Mouse (Mus musculus): ENCODE data around the gene Efhd2.

The Efhd2 gene

GRCm38 (mm10) chr4:141861591-141862295 is 13.0 kb downstream of the Efhd2 start:
- ATAC-seq (ENCODE audit: insufficient number of reproducible peaks, low FRiP score, low TSS enrichment): no peak

DNA sequence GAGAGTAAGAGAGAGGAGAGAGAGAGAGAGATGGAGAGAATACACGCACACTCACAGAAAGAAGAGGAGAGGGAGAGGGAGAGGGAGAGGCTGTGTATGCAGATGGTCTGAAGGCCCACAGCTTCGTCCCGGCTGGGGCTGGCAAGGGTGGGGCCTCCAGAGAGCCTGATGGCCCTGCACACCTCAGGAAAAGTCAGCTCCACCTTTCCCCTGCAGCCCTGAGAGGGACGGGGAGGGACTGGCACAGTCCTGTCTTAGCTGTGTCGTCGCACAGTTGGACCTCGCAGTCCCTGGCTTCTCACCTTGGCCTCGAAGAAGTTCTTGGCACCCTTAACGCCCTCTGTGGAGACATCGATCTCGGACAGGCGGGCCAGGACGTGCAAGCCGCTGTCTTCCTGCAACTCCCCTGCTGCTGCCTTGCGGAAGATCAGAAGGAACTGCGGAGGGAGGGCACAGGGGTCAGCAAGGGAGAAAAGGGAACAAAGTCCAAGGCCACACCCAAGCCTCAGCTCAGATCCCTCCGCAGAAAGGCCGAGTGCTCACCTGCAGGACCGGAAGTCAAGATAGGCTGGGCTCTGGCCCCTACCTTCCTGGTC is 14.4 kb downstream of the Efhd2 start:
- ATAC-seq (ENCODE audit: insufficient number of reproducible peaks, low FRiP score, low TSS enrichment): no peak

DNA sequence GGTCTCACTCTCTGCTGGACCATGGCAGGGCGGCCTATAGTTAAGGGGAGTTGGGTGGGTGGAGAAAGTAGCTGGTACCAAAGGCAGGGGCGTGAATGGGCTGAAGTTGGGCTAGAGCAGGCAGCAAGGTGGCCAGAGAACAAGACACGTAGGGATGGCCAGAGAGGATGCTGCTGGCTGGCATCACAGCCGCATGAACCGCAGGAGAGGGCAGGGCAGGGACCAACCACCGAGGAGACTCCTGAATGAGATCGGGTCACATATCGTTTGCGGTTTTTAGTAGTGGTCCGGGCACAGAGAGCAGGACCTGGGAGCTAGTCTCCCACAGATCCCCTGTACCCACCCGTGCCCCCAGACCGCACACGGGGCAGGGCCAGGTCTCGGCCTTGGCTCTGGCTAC is 15.4 kb downstream of the Efhd2 start:
- no peak for ATAC-seq (ENCODE audit: insufficient number of reproducible peaks, low FRiP score, low TSS enrichment)

DNA sequence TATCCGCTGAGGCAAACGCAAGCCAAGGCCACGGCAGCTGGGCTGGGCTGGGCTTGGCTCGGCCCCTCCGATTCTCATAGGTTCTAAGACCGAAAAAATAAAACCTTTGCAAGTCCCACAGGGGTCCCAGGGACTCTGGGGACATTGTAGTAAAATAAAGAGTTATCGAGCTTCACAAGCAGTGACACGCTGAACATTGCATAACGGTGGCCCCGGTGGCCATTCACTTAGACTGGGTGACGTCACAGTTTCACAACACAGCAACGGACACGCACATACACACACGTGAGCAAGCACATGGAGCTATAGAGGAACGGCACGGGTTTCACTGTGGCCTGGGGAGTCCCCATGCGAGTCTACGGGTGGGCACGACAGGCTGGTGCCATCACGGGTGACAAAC is 16.2 kb downstream of the Efhd2 start:
- no peak for ATAC-seq (ENCODE audit: insufficient number of reproducible peaks, low FRiP score, low TSS enrichment)

DNA sequence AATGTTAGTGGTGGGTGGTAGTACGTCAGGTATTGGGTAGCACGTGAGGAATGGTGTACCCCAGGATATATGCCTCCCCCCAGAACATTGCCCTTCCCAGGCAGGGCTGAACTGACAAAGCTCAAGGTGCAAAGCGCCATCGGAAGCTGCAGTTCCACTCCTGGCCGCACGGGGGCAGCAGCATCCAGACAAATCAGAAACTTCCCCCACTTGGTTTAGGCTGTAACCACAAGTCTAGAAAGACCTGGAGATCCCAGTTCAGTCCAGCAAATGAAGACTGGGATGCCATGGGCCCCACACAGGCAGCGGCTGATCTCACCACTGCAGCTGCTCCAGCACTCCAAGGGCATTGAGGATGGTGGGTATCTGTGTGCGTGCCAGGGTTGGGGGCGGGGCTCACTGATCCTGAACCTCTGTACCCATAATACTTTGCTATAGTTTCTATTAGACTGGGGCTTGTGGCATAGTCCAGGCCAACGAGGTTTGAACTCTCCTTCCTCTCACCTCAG is 17.2 kb downstream of the Efhd2 start:
- ATAC-seq (ENCODE audit: insufficient number of reproducible peaks, low FRiP score, low TSS enrichment): peak; percentile 77

DNA sequence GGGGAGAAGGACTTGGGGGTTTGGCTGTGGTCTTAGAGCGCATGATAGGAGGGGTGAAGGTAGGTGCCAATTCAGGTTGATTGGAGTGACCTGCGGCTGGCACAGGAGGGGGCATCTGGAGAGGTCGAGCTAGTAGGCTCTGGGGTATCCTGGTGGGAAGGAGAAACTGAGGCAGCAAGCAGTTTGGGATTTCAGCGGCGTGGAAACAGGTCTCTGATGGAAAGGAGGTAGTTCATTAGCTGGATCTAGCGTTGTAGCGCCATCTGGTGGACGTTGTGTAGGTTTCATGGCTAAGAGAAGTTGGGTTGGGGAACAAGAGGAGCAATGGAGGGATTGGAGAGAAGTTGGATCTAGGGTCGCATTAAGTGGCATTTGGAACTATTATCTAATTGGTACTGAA is 21.3 kb downstream of the Efhd2 start:
- no peak for ATAC-seq (ENCODE audit: insufficient number of reproducible peaks, low FRiP score, low TSS enrichment)

DNA sequence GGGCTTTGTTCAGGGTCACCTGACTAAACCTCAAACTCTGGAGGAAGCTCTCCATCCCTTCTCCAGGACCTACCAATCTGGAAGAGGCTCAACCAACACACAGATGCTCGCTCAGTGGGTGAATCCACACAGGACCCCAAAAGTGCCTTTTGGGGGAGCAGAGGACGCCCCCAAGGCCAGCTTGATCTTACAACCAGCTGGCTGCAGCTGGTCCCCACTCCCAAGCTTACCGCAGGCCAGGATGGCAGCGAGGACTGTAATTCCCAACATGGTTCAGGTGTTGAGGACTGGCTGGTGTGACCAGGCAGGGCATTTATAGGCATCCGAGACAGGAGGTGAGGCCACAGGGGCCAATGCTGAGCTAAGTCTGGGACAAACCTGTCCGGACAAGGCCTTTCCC is 28.7 kb downstream of the Efhd2 start, which contains the start of gene Ctrc:
Gene Ctrc (minus strand): TSS at position 361 of the 400 bp plus-strand sequence.
- no peak for ATAC-seq (ENCODE audit: insufficient number of reproducible peaks, low FRiP score, low TSS enrichment)

- ATAC-seq (ENCODE audit: insufficient number of reproducible peaks, low FRiP score, low TSS enrichment): no peak
Observed at GRCm38 (mm10) chr4:141834536-141835095, 40.1 kb downstream of the Efhd2 start.

- no peak for ATAC-seq (ENCODE audit: insufficient number of reproducible peaks, low FRiP score, low TSS enrichment)
Observed at GRCm38 (mm10) chr4:141833911-141834310, 40.8 kb downstream of the Efhd2 start.

DNA sequence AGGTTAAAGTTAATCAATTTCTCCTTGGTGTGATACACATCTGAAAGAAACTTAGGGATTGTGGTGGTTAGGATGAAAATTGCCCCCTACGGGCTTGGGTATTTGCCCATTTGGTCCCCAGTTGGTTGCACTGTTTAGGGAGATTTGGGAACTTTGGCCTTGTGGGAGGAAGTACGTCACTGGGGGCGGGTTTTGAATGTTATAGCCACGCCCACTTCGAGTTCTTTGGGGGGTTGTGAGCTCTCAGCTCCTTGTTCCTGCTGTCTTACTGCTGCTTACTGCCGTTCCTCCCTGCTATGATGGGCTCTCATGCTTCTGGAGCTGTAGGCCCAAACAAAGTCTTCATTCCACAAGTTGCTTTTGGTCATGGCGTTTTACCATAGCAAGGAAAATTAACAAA is 43.4 kb downstream of the Efhd2 start:
- no peak for ATAC-seq (ENCODE audit: insufficient number of reproducible peaks, low FRiP score, low TSS enrichment)

DNA sequence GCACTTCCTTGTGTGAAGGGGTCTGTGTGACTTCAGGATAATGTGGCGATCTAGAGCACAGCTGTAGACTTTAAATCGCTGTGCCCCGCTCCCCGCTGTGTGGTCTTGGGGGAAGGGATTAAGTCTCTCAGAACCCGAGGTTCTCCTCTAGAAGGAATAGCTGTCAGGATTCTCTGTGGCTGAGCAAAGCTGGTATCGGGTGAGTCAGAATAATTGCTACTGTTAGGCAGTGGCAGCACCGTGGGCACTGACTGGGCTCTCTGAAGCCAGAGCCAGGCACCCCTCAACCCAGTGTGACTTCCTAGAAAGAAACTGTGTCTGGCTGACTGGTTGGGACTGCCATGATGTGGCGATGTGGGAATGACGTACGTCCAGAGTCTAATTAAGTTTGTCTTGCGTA is 44.3 kb downstream of the Efhd2 start:
- ATAC-seq (ENCODE audit: insufficient number of reproducible peaks, low FRiP score, low TSS enrichment): no peak

GRCm38 (mm10) chr4:141828177-141828576 is 46.5 kb downstream of the Efhd2 start:
- no peak for ATAC-seq (ENCODE audit: insufficient number of reproducible peaks, low FRiP score, low TSS enrichment)

- no peak for ATAC-seq (ENCODE audit: insufficient number of reproducible peaks, low FRiP score, low TSS enrichment)
Observed at GRCm38 (mm10) chr4:141827401-141827800, 47.3 kb downstream of the Efhd2 start.

DNA sequence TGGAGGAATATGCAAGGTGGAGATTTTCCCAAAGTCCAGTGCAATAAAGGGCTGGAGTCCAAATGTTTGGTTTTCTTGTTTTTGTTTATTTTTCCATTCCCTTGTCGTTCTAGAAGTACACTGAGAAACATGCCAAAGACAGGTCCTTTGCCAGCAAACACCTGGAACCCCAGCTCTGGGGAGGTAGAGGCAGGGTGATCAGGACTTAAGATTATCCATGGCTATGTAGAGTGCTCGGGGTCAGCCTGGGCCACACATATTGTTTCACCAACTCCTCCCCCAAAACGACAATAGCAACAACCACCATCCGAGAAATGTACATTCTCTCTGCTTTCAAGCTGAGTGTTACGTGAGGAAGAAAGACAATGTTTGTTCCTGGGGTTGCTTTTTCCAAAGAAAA is 48.7 kb downstream of the Efhd2 start, which contains the start of gene Cela2a:
Gene Cela2a (minus strand): TSS at position 101 of the 400 bp plus-strand sequence.
- ATAC-seq (ENCODE audit: insufficient number of reproducible peaks, low FRiP score, low TSS enrichment): no peak

- ATAC-seq (ENCODE audit: insufficient number of reproducible peaks, low FRiP score, low TSS enrichment): no peak
Observed at GRCm38 (mm10) chr4:141822979-141823378, 51.7 kb downstream of the Efhd2 start.

- no peak for ATAC-seq (ENCODE audit: insufficient number of reproducible peaks, low FRiP score, low TSS enrichment)
Observed at GRCm38 (mm10) chr4:141822089-141822488, 52.6 kb downstream of the Efhd2 start.

- ATAC-seq (ENCODE audit: insufficient number of reproducible peaks, low FRiP score, low TSS enrichment): no peak
Observed at GRCm38 (mm10) chr4:141821178-141821577, 53.5 kb downstream of the Efhd2 start.

DNA sequence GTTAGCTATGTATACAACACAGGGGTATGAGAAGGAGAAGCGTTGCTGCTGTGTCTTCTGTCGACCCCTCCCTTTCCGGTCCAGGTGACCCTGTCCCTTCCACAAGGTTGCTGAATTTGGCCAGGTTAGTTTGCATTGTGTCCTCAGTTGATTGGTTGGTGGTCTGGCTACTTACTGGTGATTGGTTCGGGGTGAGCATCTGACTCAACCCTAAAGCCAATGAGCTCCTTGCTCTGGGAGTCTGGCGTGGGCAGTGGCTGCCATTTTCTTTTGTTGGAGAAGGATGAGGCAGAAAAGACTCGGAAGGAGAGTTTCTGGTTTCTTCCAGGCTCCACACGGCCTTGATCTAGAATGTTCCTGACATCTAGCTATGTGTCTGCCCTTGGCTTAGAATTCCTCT is 55.4 kb downstream of the Efhd2 start:
- no peak for ATAC-seq (ENCODE audit: insufficient number of reproducible peaks, low FRiP score, low TSS enrichment)

DNA sequence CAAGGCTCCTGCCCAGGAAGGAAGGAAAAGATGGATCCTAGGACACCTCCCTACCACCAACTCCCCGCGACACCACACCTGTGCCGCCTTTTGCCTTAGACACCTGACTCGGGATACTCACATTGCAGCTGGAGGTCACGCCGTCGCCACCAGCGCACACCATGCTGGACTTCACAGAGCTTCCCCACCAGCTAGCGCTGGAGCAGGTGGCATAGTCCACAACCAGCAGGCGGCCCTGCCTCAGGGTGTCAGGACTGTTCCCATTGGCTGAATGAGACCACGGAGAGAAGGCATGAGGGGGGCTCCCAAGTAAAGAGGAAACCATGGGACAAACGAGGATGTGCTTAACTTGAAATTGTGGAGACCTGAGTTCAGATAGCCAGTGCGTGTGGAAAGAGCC is 55.9 kb downstream of the Efhd2 start:
- no peak for ATAC-seq (ENCODE audit: insufficient number of reproducible peaks, low FRiP score, low TSS enrichment)

DNA sequence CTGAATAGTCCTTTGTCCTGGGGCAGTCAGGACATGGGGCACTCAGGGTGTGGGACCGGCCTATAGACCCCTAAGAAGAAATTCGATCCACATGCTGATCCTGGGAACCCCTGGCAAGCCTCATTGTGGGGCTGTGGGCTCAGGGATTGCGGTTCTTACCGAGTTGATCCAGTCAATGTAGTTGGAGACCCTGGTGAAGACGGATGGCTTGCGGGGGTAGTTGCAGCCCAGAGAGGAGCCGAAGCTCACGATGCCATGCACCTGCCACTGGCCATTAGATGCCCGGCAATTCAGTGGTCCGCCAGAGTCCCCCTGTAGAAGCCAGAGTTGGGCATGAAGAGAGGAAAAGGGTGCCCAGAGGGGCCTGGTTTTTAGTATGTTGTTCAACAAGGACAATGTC is 57.0 kb downstream of the Efhd2 start:
- no peak for ATAC-seq (ENCODE audit: insufficient number of reproducible peaks, low FRiP score, low TSS enrichment)

DNA sequence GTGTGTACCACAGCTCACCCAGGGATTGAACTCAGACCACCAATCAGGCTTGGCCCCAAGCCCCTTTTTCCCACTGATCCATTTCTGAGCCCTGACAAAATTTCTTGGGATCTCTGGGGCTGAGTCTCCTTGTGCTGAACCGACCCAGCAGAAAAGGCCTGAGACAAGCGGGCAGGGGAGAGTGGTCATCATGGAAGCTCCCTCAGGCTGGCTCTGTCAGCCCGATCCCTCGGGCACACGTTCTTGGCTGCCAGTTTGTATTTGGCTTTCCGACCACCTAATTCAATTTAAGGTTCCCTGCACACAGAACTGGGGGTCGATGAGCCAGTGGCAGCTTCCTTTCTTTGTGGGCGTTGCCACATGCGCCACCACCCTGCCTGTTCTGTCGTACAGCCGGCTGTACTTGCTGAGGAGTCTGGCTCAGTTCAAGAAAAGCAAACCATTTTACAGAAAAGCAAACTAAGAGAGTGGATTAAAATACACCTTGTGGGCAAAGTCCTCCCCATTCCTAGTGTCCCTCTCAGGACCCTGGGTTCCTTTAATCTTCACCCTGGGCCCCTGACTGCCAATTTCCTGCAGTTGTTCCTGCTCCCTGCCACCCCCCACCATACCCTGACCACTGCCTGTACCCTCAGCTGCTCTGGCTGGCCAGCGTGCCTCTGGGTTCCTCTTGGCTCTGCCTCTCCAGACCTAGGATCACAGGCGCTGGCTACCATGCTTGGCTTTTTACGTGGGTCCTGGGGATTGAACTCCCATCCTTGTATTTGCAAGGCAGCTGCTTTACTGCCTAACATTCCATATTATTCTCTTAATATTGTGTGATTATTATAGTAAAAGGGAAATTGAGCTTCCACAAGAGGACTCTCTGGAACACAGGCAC is 57.7 kb downstream of the Efhd2 start:
- ATAC-seq (ENCODE audit: insufficient number of reproducible peaks, low FRiP score, low TSS enrichment): no peak
